Mouse (Mus musculus): ENCODE measurements at regions not wholly inside any gene's neighbourhood (a gene's known extent, or its start where the extent isn't known, plus 50 kb on each side); places are given as distances from the start of the nearest gene placed in this dataset.

DNA sequence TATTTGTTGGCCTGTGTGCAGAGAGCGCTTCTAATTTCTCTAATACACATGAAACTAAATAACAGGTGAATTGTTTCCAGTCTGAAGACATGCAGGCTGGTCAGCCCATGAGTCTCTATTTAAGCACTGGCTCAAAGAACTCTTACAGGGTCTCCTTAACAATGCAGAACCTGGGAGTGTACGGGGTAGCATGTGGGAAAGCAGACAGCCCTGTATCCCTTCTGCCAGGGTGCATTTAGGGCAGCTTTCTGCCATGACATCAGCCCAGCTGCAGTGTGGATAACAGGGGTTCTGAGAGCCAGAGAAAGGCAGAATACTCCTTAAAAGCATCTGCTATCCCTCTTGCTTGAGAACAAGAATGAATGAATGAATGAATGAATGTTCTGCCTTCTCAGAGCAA is 164.7 kb downstream of the Grb14 start:
- DNase-seq (ENCODE audit: low spot score): no peak

DNA sequence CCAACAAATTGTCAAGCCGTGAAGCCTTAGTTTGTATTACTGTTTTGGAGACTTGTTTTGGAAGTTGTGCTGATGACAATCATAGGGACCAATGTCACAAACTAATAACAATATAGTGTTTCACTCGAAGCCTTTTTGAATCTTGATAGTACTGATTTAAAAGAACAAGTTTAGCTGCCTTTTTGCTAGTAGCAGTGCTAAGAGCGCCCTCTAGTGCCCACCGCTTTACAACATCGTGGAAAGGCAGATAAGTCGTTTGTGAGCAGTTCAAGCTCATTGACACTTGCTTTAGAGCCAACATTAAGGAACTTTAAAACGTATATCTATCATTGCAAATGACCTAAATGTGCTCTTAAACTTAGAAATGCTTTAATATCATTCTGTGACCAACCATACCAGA is 170.9 kb downstream of the Grb14 start:
- DNase-seq (ENCODE audit: low spot score): peak; percentile 83

DNA sequence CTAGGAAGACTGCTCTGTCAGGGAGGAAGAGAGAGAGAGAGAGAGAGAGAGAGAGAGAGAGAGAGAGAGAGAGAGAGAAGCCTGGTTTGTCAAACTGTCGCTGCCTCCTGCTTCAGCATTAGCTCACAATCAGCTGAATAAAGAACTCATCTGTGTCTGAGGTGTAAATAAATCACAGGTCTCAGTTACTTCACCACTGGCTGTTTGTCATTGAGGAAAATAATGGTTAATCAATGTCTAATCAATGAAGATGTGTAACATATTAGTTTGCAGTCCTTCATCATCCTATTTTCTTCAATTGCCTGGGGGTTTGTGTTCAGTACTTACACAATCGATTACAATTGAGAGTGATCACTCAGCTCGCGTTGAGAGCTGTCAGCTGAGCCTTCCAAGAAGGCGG is 171.9 kb downstream of the Grb14 start:
- DNase-seq (ENCODE audit: low spot score): no peak

DNA sequence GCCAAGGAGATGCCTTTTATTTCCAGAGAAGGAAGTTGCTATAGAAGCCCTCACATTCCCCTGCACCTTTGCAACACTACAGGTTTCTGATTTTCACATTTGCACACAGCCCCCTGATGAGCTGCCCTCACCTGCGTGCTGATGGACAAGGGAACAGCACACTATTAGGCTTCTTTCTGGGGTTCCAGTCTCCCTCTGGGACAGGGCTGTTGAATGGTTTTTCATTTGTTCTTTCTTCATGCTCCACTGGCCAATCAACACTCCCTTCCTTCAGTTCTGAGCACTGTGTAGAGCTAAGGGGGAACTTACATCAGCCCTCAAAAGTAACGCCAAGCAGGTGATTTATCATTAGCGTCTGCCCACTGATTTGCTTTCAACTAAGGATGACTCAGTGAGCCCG is 173.7 kb downstream of the Grb14 start:
- DNase-seq (ENCODE audit: low spot score): no peak

DNA sequence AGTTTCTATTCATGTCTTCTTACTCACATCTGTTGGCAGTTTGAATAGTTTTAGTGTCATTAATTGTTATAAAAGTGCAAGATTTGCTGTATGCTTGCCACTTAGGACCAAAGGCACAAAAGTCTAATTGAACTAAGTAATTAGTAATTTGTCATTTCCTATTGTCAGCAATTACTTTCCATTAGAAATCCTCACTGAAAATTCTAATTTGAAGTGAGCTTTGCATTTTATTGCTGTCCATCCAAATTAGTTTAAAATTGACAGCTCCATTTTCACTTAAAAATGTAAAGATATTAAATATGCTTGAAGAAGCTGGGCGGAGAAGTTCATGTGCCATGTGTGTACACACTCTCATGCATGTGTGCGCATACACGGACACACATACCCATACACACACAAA is 174.1 kb downstream of the Grb14 start:
- DNase-seq (ENCODE audit: low spot score): no peak

DNA sequence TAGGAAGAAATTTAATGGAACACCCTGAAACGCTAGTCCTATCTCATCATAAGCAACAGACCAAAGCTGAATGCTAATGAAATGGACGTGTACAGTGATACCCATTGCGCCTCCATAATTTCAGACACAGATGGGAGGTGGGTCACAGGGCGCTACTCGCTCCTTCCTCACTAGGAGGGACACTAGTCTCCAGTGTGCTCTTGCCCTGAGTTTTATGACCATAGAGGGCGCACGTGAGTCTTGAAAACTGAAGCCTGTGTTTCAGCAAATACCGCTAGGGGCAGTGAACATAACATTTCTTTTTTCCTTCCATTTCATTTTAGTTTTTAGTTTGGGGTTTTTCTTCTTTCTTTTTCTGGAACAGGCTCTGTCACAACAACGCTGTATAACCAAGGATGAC is 200.3 kb downstream of the Grb14 start:
- no peak for DNase-seq (ENCODE audit: low spot score)

DNA sequence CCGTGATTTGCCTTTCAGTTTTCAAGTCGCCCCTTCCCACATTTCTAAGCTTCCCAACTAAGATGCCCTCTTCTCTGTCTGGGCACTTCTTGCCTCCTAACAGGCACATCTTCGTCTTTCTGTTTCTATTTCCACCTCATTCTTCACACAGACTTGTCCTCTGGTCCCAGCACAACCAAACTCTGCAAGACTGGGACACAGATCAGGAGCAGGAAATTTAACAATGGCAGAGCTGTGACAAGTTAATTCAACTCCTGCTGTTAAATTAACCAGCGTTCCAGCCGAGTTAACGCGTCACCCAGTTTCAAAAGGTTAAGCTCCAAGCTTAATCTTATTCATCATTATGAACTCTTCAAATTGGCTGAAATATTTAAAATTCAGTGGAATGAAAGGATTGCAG is 200.9 kb downstream of the Grb14 start:
- no peak for DNase-seq (ENCODE audit: low spot score)

DNA sequence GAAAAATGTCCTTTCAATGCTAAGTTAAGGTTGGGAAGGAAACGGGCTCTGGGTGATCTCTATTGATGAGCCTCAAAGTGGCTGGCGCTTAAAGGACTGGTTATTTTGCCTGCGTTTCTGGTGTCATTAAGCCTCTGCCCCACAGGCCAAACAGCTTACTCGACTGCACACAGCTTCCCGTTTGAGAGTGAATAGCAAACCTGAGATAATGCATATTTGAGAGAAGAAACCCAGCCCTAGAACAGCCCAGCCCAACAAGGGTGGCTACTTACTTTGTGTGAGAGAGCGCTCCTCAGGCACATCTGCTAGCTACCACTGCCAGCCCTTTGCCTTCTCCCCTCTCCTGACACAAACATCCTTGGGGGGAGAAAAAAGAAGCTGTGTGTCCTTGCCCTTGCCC is 201.7 kb downstream of the Grb14 start:
- DNase-seq (ENCODE audit: low spot score): no peak

DNA sequence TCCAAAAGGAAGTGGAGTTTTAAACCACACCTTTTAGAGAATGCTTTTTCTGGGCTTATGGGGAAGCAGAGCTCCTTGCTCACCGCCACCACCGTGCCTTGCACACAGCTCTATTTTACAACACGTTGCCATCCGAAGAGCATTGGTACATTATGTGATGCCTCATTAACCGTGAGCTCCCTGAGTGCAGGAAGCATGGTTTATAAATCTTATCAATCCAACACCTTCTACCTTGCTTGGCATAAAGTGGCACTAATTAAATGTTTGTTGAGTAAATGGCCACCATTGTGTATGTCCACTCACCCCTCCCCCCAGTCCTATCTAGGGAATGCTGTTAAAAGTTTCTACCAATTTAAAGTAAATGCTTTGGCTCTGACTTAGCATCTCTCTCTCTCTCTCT is 206.6 kb downstream of the Grb14 start:
- DNase-seq (ENCODE audit: low spot score): no peak
